Mouse (Mus musculus) megakaryocyte, embryonic 14.5 days (primary cell): ENCODE measurements around the gene Gm21680.
"Not testable (repeated sequence)": the region's sequence is repeated elsewhere in the genome, so short reads cannot be mapped to it uniquely, and the experiment has no call there.

Experiments used
- FLI1 ChIP-seq: IDR thresholded peaks from 2 replicates; pipeline ENCODE4 v1.6.1; 2012; ENCODE audit warnings: low read length, inconsistent platforms, mixed read lengths
- GATA1 ChIP-seq: IDR thresholded peaks from 3 replicates; pipeline ENCODE4 v1.6.1; 2012; ENCODE audit warnings: mixed read lengths, low read length, inconsistent platforms, borderline replicate concordance

GRCm38 (mm10) chr5:25954317-25954716 lies 18.1 kb downstream of the Gm21680 start, which contains the start of gene Gm21671:
- not testable (repeated sequence) for TF ChIP-seq GATA1, FLI1
